Mouse (Mus musculus) adrenal gland, postnatal 36 days (tissue): ENCODE results near the gene Mob1a. TPM values are rescaled to one million over a fixed set of nuclear protein-coding genes. Genes with fewer than 3 reads are reported as not detected.

Experiments
- DNase-seq, 2 experiments: peaks; one replicate each; pipeline ENCODE4 v3.0.0; 2021; ENCODE audit warnings: mixed read lengths in 1 of 2
- long read RNA-seq, 2 experiments: library from polyadenylated mRNA; stranded (forward); transcript quantifications; one replicate each; pipeline ENCODE4 v2.0.0; 2021; ENCODE audit warnings: borderline sequencing depth in 2 of 2
- total RNA-seq, 2 experiments: library from RNA; stranded (reverse); gene quantifications; 2 replicates each; pipeline ENCODE4 v1.2.3; 2021

The Mob1a gene
- total RNA-seq: 10 to 100 TPM; 76.4 to 78.4 TPM
- long read RNA-seq, experiment 1, full-length matches to known transcripts: 5 of 23 reads
- long read RNA-seq, experiment 1, partial matches to known transcripts: 0 of 23 reads
- long read RNA-seq, experiment 1, other reads (novel, unspliced or antisense): 18 of 23 reads
- long read RNA-seq, experiment 2, full-length matches to known transcripts: 2 of 13 reads
- long read RNA-seq, experiment 2, partial matches to known transcripts: 1 of 13 reads
- long read RNA-seq, experiment 2, other reads (novel, unspliced or antisense): 10 of 13 reads

DNA sequence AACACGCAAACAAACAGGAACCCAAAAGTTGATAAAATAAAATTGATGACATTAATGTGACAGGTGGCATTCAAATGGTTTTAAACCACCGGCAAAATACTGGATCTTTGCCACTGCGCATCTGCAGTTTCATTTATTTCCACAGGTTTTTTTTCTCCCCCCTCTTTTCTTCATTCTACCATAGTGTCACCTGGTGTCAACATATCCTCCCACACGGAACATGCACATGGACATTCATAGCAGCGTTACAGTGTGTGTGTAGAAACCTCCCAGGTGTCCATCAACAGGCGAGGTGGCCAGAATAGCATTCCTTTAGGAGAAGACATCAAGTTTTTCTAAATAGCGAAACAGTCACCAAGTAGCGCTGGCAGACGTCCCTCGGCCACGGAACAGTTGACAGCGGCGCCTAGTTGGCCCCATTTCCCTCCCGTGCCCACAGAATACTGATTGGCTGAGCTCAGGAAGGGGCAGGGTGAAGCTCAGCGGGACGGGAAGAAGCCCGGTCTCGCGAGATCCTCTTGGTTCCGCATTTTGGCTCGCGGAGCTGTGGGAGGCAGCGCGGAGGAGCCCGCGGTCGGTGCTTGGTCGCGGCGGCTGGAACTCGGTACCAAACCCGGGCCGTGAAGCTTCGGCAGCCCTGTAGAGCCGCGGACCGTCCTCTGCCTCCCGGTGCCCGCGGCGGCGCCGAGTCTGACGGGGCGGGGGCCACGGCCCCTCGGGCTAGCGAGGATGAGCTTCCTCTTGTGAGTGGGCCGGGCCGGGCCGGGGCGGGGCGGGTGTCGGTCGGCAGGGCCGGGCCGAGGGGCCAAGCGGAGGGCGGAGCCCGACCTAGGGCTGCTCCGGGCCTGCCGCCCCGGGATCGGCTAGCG, at the start of gene Mob1a, which contains the start of gene Mthfd2:
Gene Mob1a (plus strand): TSS at position 492 of the 869 bp plus-strand sequence.
Gene Mthfd2 (minus strand): TSS at position 384 of the 869 bp plus-strand sequence.
- DNase-seq: peak; percentile 95 to 96

GRCm38 (mm10) chr6:83277151-83277550, 48.7 kb upstream of the Mob1a start:
- DNase-seq: no peak

GRCm38 (mm10) chr6:83278881-83279280, 46.9 kb upstream of the Mob1a start:
- peak; percentile 42 to 56 for DNase-seq

DNA sequence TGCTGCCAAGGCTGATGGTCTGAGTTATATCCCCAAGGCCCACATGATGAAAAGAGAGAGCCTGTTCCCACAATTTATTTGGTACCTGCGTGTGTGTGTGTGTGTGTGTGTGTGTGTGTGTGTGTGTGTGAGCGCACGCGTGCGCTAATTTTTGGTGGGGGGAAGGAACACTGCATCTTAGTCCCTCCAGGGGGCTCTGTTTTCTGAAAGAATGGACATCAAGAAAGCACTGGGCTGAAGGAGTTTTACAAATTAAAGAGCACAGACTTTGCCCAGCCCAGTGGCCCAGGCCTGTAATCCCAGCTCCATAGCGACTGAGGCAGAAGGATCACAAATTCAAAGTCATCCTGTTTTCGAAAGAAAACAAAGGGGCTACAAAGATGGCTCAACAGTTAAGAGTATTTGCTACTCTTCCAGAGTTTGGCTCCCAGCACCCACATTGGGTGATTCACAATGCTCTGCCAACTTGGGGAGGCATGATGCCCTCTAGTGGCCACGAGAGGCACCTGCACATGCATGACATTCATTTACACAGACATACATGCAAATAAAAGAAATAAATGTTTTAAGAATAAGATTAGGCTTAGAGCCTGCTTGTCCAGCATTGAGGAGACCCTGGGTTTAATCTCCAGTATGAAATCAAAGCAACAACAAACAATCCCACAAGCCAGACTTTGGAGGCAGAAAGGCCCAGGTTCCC, 45.4 kb upstream of the Mob1a start:
- DNase-seq: peak; percentile 27 to 29

DNA sequence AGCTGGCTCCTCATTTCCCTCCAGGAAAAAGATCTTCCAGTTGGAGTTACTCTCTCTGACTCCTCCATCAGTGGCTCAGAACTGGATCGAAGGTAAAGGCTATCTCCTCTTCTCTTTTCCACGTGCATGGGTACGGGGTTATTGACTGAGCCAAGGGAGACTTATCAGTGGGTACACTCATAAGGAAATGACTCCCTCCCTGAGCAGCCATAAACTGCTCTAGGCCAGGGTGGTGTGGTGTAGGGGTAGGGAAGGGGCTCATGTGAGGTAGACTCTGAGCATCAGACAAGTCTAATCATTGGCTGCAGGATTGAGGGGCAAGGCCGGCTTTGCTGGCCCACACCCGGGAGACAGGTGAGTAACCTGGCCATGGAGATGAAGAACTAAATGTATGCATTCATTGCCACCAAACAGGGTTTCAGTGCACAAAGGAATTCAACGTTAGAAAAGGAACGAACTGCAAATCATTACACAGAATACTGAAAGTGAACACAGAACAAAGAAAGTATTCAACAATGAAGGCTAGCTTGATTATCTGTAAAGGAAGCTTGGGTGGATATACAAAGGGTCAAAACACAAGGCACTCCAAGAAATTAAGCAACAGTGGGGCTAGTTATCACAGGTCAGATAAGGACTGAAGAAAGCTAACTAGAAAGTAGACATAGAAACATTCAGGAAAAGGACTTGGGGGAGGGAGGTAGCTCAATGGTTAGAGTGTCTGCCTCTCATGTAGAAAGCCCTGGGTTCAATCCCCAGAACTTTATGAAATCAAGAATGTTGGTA, 25.2 kb upstream of the Mob1a start:
- no peak for DNase-seq

GRCm38 (mm10) chr6:83301294-83301693, 24.5 kb upstream of the Mob1a start:
- no peak for DNase-seq

DNA sequence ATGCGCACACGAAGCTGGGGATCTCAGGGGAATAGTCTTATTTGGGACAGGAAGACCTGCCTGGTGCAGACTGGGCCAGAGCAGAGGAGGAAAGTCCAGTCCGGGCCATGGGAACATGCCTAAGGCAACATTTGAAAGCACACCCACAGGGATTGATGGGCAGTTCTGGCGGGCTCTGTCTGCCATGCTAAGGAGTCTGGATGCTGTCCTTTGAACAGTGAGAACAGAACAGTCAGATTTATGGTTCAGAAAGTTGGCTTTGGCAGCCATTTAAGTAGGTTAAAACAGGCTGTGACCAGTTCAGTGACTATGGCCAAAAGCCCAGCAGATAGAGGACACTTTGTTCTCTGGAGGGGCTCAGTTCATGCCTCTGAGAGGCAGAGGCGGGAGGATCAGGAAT, 23.6 kb upstream of the Mob1a start:
- peak; percentile 25 to 47 for DNase-seq

DNA sequence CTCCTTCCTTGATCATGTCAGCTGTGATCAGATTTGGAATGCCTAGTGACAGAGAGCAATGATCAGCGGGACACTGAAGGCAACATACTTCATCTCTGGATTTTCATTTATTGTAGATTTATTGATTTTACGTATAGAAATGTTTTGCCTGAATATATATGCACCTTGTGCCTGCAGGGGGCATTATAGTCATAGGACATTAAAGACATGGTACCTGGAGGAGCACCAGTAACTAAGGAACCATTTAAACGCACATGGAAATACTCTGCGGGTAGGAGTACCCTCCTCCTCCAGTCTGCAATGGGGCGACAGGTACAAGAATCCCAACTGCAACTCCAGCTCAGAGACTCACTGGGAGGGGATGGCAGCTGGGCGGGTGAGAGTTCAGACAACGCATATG, 16.8 kb upstream of the Mob1a start:
- no peak for DNase-seq

GRCm38 (mm10) chr6:83311206-83311605, 14.6 kb upstream of the Mob1a start:
- DNase-seq: no peak

GRCm38 (mm10) chr6:83312021-83312420, 13.8 kb upstream of the Mob1a start:
- no peak for DNase-seq

DNA sequence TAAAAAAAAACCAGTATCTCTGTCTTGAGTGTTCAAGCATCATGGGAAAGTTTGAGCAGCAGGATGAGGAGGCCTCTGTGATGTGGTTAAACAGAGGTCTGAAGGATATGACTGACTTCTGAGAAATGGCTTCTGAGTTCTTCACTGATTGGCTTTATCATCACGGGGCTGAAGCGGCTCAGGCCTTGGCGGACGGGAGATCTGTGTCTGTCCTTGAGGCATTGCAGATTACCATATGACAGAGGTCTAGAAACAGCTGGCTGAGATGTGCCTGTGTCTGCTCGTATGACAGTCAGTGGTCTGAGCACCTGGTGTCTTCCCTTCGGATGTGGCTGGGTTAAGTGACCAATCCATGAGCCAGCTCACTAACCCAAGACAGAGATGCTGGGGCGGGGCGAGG, 13.3 kb upstream of the Mob1a start:
- peak; percentile 47 to 57 for DNase-seq

- DNase-seq: no peak
Observed at GRCm38 (mm10) chr6:83315293-83315692, 10.5 kb upstream of the Mob1a start.

DNA sequence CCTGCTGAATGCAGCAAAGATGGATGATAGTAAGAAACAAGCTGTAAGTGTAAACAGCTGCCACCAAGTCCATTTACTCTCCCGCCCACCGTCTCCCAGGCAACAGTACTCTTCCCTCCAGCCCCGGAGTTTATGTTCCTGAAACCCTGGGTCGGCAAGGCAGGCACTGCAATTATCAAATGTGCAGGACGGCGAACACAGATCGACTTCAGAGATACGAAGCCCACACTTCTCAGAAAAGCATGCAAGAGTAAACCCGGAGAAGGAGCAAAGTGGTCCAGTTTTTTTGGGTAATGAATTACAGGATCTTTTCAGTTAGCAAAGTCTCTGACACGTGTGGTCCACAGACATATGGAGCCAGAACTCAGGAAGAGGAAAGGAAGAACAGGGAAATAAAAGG, 9.8 kb upstream of the Mob1a start:
- DNase-seq: no peak

GRCm38 (mm10) chr6:83317108-83317741, 8.6 kb upstream of the Mob1a start:
- peak; percentile 96 to 97 for DNase-seq

GRCm38 (mm10) chr6:83321927-83322326, 3.9 kb upstream of the Mob1a start:
- no peak for DNase-seq

- DNase-seq: no peak
Observed at GRCm38 (mm10) chr6:83322794-83323193, 3.0 kb upstream of the Mob1a start.

DNA sequence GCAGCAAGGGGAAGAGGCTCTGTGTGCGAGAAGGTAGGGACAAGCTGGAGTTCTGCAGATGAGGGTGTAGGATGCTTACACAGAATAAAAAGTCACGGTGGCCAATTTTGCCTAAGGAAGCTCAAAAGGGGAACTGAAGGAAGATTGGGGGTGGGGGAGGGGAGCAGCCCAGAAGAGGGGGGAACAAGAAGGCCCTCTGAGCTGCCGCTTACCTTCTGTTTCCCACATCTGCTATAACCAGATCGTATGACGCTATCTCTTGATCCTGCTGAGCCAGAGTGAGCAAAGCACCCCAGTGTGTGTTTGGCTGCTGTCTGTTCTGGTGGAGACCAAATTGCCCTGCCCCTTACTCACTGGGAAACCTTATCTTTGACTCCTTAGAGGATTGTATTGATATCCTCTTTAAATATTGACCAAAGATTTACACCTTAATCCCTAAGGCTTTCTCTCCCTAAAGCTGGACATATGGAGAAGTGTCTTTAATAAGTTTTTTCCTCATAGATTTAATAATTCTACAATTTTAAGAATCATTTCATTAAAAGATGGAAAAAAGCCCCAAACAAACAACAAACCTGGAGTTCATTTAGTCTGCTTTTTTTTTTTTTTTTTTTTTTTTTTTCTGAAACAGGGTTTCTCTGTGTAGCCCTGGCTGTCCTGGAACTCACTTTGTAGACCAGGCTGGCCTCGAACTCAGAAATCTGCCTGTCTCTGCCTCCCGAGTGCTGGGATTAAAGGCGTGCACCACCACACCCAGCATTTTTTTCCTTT, 2.0 kb upstream of the Mob1a start:
- DNase-seq: no peak

- DNase-seq: no peak
Observed at GRCm38 (mm10) chr6:83326394-83326736, 549 bp downstream of the Mob1a start.

DNA sequence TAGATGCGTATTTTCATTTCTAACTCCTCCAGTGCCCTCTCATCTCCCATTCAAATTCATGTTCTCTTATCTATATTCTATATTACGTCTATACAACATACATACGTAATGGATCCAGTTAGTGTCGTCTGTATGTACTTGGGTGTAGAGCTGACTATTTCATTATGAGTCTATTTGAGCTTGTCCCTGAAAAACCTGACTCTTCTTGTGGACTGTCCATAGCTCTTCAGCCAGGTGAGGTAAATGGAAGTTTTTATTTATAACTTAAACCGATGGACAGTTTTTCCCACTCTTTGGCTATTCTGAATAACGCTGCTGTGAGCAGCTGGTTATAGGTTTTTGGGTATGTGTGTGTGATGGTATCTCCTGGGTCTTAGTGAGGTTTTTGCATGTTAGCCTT, 945 bp downstream of the Mob1a start:
- DNase-seq: no peak

DNA sequence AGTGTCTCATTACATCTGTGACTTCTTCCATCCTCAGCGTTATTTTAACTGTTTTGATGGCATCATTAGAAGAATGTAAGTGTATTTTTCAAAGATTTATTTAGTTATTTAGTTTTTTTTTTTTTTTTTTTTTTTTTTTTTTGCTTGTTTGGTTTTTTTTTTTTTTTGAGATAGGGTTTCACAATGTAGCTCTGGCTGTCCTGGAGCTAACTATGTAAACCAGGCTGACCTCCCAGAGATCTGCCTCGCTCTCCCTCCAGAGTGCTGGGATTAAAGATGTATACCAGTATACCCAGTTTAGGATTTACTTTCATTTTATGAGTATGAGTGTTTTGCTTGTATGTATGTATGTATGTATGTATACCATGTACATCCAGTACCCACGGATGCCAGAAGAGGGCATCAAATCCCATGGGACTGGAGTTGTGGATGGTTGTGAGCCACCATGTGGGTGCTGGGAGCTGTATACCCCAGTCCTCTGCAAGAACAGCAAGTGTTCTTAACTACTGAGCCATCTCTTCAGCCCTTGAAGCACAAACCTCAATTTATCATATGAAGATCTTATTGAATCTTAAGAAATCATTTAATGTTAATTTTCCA, 1.9 kb downstream of the Mob1a start:
- DNase-seq: no peak
